Mouse (Mus musculus) lung, embryonic 14.5 days (tissue): Measurements from ENCODE around the gene Snx29. TPM values are rescaled to one million over a fixed set of nuclear protein-coding genes. Genes with fewer than 3 reads are reported as not detected.

ENCODE experiments used
- ATAC-seq: fragments of 200-750 bp; cut with Nextera tagmentation; 2 replicates; pipeline ENCODE4 v1.8.0; 2017; ENCODE audit warnings: mild to moderate bottlenecking, moderate TSS enrichment, moderate library complexity; ENCODE audit not compliant: insufficient read depth
- DNase-seq: peaks from one replicate; pipeline ENCODE4 v3.0.0-alpha.2; 2015
- H3K27ac ChIP-seq: fragments of 300-500 bp; sonication (generic); 2 replicates; pipeline ENCODE4 v1.5.1; 2014; ENCODE audit warnings: low read depth, mild to moderate bottlenecking, moderate library complexity
- H3K27me3 ChIP-seq: fragments of 300-500 bp; sonication (generic); 2 replicates; pipeline ENCODE4 v1.6.1; 2014; ENCODE audit warnings: low read length, control low read depth; ENCODE audit not compliant: insufficient read depth
- H3K36me3 ChIP-seq: fragments of 300-500 bp; sonication (generic); 2 replicates; pipeline ENCODE4 v1.6.1; 2014; ENCODE audit warnings: control low read depth; ENCODE audit not compliant: insufficient read depth
- H3K4me1 ChIP-seq: fragments of 300-500 bp; sonication (generic); 2 replicates; pipeline ENCODE4 v1.6.1; 2014; ENCODE audit warnings: antibody characterized with exemption, control low read depth; ENCODE audit not compliant: insufficient read depth
- H3K4me2 ChIP-seq: fragments of 300-500 bp; sonication (generic); 2 replicates; pipeline ENCODE4 v1.6.1; 2014; ENCODE audit warnings: mild to moderate bottlenecking
- H3K4me3 ChIP-seq: fragments of 300-500 bp; sonication (generic); 2 replicates; pipeline ENCODE4 v1.5.1; 2014; ENCODE audit warnings: low read depth, low read length
- H3K9ac ChIP-seq: fragments of 300-500 bp; sonication (generic); 2 replicates; pipeline ENCODE4 v1.6.1; 2014
- H3K9me3 ChIP-seq: fragments of 300-500 bp; sonication (generic); 2 replicates; pipeline ENCODE4 v1.6.1; 2016; ENCODE audit warnings: low read depth, low read length, control low read depth
- CTCF ChIP-seq: IDR thresholded peaks from 2 replicates; pipeline ENCODE4 v1.5.1; 2016; ENCODE audit warnings: antibody characterized with exemption, low read depth
- WGBS: fragments of 180-500 bp; shearing (Covaris S2); extraction: QIAGEN DNeasy Blood & Tissue Kit; methylation state at CpG from one replicate; pipeline ENCODE4 v1.1.7; 2014; 5-methylcytosine and 5-hydroxymethylcytosine counted together
- polyA plus RNA-seq: library from polyadenylated mRNA; unstranded; fragments of >200 nt; fragmentation: Nextera tagmentation; extraction: Ambion mirVana; gene quantifications from 2 replicates; pipeline ENCODE4 v1.2.1, GENCODE M21; 2014

Snx29 gene
- polyA plus RNA-seq, 1 experiment from 2014 or later, result 10.3 TPM

DNA sequence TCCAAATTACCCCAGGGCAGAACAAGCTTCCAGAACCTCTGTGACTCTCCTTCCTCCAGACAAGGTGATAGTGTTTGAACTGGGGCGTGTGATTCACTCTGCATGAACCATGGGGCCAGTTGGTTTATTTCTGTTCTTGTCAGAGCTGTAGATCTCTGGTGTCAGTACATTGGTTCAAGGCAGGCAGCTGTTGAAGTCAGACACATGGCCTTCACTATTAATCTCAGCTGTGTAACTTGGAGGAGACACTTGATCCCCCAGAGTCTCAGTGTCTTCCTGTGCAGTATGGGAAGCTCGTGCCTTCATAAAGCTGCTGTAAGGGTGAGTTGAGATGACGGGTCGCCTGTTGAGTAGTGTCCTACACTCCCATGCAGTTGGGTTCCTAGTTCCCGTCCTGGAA lies 407.1 kb downstream of the Snx29 start:
- ATAC-seq (no peak), DNase-seq (no peak)
- H3K4me1 ChIP-seq, result no peaks in the 10 kb centered on the region
- TF ChIP-seq CTCF, result no peak
- no peak overlapping the region for H3K4me2 ChIP-seq
- H3K9me3 ChIP-seq, result no peaks in the 10 kb centered on the region
- no peaks in the 10 kb centered on the region for H3K36me3 ChIP-seq
- no peaks in the 10 kb centered on the region for H3K27me3 ChIP-seq
- no peak overlapping the region for H3K27ac ChIP-seq
- WGBS, result 67% methylated on average over 5 of the region's 5 CpGs
- no peak overlapping the region for H3K4me3 ChIP-seq
- no peak overlapping the region for H3K9ac ChIP-seq

- H3K4me3 ChIP-seq, result no peak overlapping the region
- H3K9me3 ChIP-seq, result no peaks in the 10 kb centered on the region
- no peaks in the 10 kb centered on the region for H3K4me1 ChIP-seq
- H3K27ac ChIP-seq, result no peak overlapping the region
- no peak overlapping the region for H3K4me2 ChIP-seq
- ATAC-seq (no peak), DNase-seq (no peak)
- no peaks in the 10 kb centered on the region for H3K36me3 ChIP-seq
- TF ChIP-seq CTCF, result no peak
- H3K27me3 ChIP-seq, result no peaks in the 10 kb centered on the region
- 89% methylated on average over 5 of the region's 5 CpGs for WGBS
- no peak overlapping the region for H3K9ac ChIP-seq
Measured at GRCm38 (mm10) chr16:11731014-11731535, 408.4 kb downstream of the Snx29 start.

- DNase-seq, result peak; percentile 82
- no peak overlapping the region for H3K4me3 ChIP-seq
- ATAC-seq, result no peak
- H3K9me3 ChIP-seq, result no peaks in the 10 kb centered on the region
- no peak for TF ChIP-seq CTCF
- 51% methylated on average over 7 of the region's 7 CpGs for WGBS
- no peaks in the 10 kb centered on the region for H3K27me3 ChIP-seq
- no peaks in the 10 kb centered on the region for H3K4me1 ChIP-seq
- H3K4me2 ChIP-seq, result no peak overlapping the region
- H3K9ac ChIP-seq, result no peak overlapping the region
- H3K27ac ChIP-seq, result no peak overlapping the region
- H3K36me3 ChIP-seq, result no peaks in the 10 kb centered on the region
Measured at GRCm38 (mm10) chr16:11738341-11738740, 415.6 kb downstream of the Snx29 start.

DNA sequence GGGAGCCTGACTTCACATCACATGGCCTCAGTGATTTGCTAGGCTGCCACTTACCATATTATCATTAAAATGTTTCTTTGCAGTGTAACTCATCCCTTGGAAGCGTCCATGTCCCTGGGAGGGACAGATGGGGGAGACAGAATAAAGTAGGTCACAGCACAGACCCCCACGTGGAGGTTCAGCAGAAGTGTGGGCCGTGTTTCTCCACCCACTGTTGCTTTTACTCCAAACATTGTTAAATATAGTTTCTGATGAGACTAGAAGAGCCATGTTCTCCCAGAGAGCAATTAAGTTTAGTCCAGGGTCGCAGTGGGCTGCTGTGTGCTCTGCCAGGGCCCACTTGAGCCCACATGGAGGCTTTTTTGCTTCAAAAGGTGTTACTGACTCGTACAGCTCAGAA lies 419.2 kb downstream of the Snx29 start:
- WGBS, result 69% methylated on average over 5 of the region's 5 CpGs
- H3K4me3 ChIP-seq, result no peak overlapping the region
- H3K4me2 ChIP-seq, result no peak overlapping the region
- no peaks in the 10 kb centered on the region for H3K36me3 ChIP-seq
- DNase-seq, result no peak
- no peaks in the 10 kb centered on the region for H3K27me3 ChIP-seq
- no peak for TF ChIP-seq CTCF
- no peak overlapping the region for H3K27ac ChIP-seq
- no peaks in the 10 kb centered on the region for H3K4me1 ChIP-seq
- no peaks in the 10 kb centered on the region for H3K9me3 ChIP-seq
- no peak for ATAC-seq
- no peak overlapping the region for H3K9ac ChIP-seq

DNA sequence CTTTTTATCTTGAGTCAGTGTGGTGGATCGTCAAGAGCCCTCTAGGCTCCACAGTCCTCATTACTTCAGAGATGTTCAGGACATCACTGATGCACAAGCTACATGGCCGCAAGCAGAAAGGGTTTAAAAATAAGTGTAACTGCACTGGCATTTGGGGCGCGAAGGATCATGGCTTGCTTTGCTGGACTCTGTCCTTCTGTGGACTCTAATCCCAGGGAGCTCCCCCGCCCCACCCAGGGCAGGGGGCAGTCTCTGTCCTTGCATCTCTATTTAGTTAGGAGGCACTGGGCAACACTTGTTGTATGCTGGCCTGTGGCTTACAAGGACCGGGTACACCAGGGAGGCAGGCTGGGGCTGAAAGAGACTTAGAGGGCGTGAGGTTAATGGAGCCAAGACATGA lies 419.6 kb downstream of the Snx29 start:
- Histone ChIP-seq H3K9ac (no peak overlapping the region), H3K27ac (no peak overlapping the region), H3K9me3 (no peaks in the 10 kb centered on the region), H3K4me3 (no peak overlapping the region), H3K27me3 (no peaks in the 10 kb centered on the region), H3K4me2 (no peak overlapping the region), H3K4me1 (no peaks in the 10 kb centered on the region), H3K36me3 (no peaks in the 10 kb centered on the region)
- ATAC-seq, result no peak
- 83% methylated on average over 7 of the region's 7 CpGs for WGBS
- no peak for DNase-seq
- TF ChIP-seq CTCF, result no peak

GRCm38 (mm10) chr16:11743013-11743412 lies 420.3 kb downstream of the Snx29 start:
- Histone ChIP-seq H3K4me1 (no peaks in the 10 kb centered on the region), H3K27ac (no peak overlapping the region), H3K9me3 (no peaks in the 10 kb centered on the region), H3K9ac (no peak overlapping the region), H3K36me3 (no peaks in the 10 kb centered on the region), H3K4me2 (no peak overlapping the region), H3K27me3 (no peaks in the 10 kb centered on the region), H3K4me3 (no peak overlapping the region)
- TF ChIP-seq CTCF, result no peak
- 64% methylated on average over 3 of the region's 3 CpGs for whole genome bisulfite sequencing
- DNase-seq (no peak), ATAC-seq (no peak)

- no peaks in the 10 kb centered on the region for H3K9me3 ChIP-seq
- no peak for TF ChIP-seq CTCF
- 69% methylated on average over 4 of the region's 4 CpGs for WGBS
- H3K36me3 ChIP-seq, result no peaks in the 10 kb centered on the region
- ATAC-seq (no peak), DNase-seq (no peak)
- H3K4me1 ChIP-seq, result no peaks in the 10 kb centered on the region
- H3K9ac ChIP-seq, result no peak overlapping the region
- no peak overlapping the region for H3K27ac ChIP-seq
- no peaks in the 10 kb centered on the region for H3K27me3 ChIP-seq
- no peak overlapping the region for H3K4me2 ChIP-seq
- no peak overlapping the region for H3K4me3 ChIP-seq
Measured at GRCm38 (mm10) chr16:11743724-11744123, 421.0 kb downstream of the Snx29 start.

DNA sequence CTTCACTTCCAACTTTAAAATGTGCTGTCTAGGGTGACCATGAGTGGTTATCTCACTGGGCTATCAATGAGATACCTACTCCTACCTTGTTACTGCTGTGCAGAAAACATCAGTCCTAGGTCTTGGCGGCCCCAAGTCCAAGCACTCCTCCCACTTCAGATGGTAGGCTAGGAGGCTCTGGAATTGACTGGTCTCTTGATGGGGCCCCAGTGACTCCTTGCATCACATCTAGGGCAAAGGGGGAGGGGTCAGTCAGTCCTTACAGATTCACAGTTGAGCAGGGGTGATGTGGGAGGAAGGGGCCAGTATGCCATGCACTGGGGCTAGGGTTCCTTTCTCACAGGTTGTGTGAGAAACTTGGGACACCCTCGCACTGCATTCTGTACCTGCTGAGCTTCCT lies 423.3 kb downstream of the Snx29 start:
- H3K4me3 ChIP-seq, result no peak overlapping the region
- H3K27ac ChIP-seq, result no peak overlapping the region
- no peaks in the 10 kb centered on the region for H3K27me3 ChIP-seq
- ATAC-seq (no peak), DNase-seq (no peak)
- no peak for TF ChIP-seq CTCF
- no peaks in the 10 kb centered on the region for H3K36me3 ChIP-seq
- H3K4me2 ChIP-seq, result no peak overlapping the region
- H3K9me3 ChIP-seq, result no peaks in the 10 kb centered on the region
- 88% methylated on average over 2 of the region's 2 CpGs for WGBS
- no peaks in the 10 kb centered on the region for H3K4me1 ChIP-seq
- H3K9ac ChIP-seq, result no peak overlapping the region
